Mouse (Mus musculus): ENCODE results near the gene Nfib.

DNA sequence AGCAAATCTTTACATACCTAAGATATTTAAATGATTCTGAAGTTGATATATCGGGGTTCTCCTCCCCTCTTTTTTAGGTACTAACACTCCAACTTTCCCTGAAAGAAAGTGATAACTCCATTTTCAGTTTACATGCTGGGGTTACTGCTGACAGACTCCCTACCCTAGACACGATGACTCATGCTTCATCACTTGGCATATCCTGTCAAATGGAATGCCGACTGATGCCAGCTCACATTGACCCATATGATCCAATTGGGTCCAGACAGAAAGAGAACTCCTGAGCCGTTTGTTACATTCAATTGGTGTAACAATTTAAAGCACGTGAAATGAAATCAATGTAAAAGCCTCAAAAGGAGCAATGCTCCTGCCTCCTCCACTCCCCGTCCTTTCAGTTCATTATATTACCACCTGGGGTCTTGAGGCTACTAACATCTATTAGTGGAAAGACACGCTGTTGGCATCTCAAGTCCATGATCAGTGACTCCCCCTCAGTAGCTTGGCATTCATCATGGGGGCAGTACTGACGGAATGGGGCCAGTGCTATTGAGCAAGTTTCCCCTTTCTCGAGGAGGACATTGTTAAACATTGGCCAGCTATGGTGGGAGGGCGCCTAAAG lies 155.7 kb downstream of the Nfib start:
- TF ChIP-seq EP300 (IDR thresholded peaks at IDR 0.05), result no peak
- TF ChIP-seq CTCF (IDR thresholded peaks at IDR 0.05), result no peak

All from lung, postnatal 0 days (tissue).